Mouse (Mus musculus) myocyte (in vitro differentiated cells): Measurements from ENCODE around the gene Slc2a1. TPM values are rescaled to one million over a fixed set of nuclear protein-coding genes. Genes with fewer than 3 reads are reported as not detected.

Source experiments
- H3K27me3 ChIP-seq: one replicate; pipeline ENCODE4 v1.6.1; 2011; ENCODE audit not compliant: control insufficient read depth, insufficient read depth, insufficient read length
- H3K36me3 ChIP-seq: one replicate; pipeline ENCODE4 v1.6.1; 2011; ENCODE audit not compliant: control insufficient read depth, insufficient read depth
- H3K4me2 ChIP-seq: one replicate; pipeline ENCODE4 v1.6.1; 2011; ENCODE audit warnings: low read depth, control low read depth
- H3K4me3 ChIP-seq: one replicate; pipeline ENCODE4 v1.5.1; 2011; ENCODE audit warnings: mild to moderate bottlenecking, control low read depth, moderate library complexity
- H3K79me2 ChIP-seq: one replicate; pipeline ENCODE4 v1.6.1; 2011; ENCODE audit not compliant: control insufficient read depth, insufficient read depth
- H3ac ChIP-seq: one replicate; pipeline ENCODE4 v1.6.1; 2011; ENCODE audit not compliant: control insufficient read depth, insufficient read length
- CEBPB ChIP-seq: IDR thresholded peaks from 2 replicates; pipeline ENCODE4 v1.6.1; 2011; ENCODE audit warnings: mild to moderate bottlenecking, moderate library complexity; ENCODE audit not compliant: poor library complexity, insufficient read depth, severe bottlenecking
- E2F4 ChIP-seq: IDR thresholded peaks from one replicate; pipeline ENCODE4 v1.6.1; 2011; ENCODE audit warnings: mild to moderate bottlenecking, control low read depth, moderate library complexity; ENCODE audit not compliant: insufficient read depth
- MAX ChIP-seq: IDR thresholded peaks from one replicate; pipeline ENCODE4 v1.6.1; 2011; ENCODE audit warnings: low read depth, mild to moderate bottlenecking, control low read depth
- MYOD1 ChIP-seq, 3 experiments: IDR thresholded peaks; one replicate each; pipeline ENCODE4 v1.6.1; 2011; ENCODE audit warnings: control low read depth in 2 of 3, low read depth in 2 of 3, mild to moderate bottlenecking in 2 of 3, moderate library complexity in 1 of 3; ENCODE audit not compliant: insufficient read length in 2 of 3, control insufficient read depth in 1 of 3
- MYOG ChIP-seq, 3 experiments: IDR thresholded peaks; one replicate each; pipeline ENCODE4 v1.6.1; 2011; ENCODE audit warnings: control low read depth in 2 of 3, low read depth in 2 of 3, mild to moderate bottlenecking in 2 of 3; ENCODE audit not compliant: insufficient read length in 2 of 3, control insufficient read depth in 1 of 3, insufficient read depth in 1 of 3
- POLR2A ChIP-seq: IDR thresholded peaks from one replicate; pipeline ENCODE4 v1.6.1; 2011; ENCODE audit warnings: low read depth, mild to moderate bottlenecking, control low read depth, moderate library complexity; ENCODE audit not compliant: insufficient read length
- POLR2AphosphoS2 ChIP-seq: IDR thresholded peaks from one replicate; pipeline ENCODE4 v1.6.1; 2011; ENCODE audit warnings: low read depth, control low read depth; ENCODE audit not compliant: insufficient read length
- REST ChIP-seq: IDR thresholded peaks from one replicate; pipeline ENCODE4 v1.6.1; 2011; ENCODE audit warnings: mild to moderate bottlenecking, control low read depth, moderate library complexity; ENCODE audit not compliant: insufficient read depth, insufficient read length
- SRF ChIP-seq: IDR thresholded peaks from one replicate; pipeline ENCODE4 v1.6.1; 2011; ENCODE audit warnings: low read depth; ENCODE audit not compliant: control insufficient read depth, insufficient read length
- TCF12 ChIP-seq: IDR thresholded peaks from one replicate; pipeline ENCODE4 v1.6.1; 2011; ENCODE audit warnings: mild to moderate bottlenecking, control low read depth; ENCODE audit not compliant: poor library complexity, insufficient read depth, severe bottlenecking
- TCF3 ChIP-seq: IDR thresholded peaks from one replicate; pipeline ENCODE4 v1.6.1; 2011; ENCODE audit warnings: low read depth, control low read depth; ENCODE audit not compliant: insufficient read length
- USF1 ChIP-seq: IDR thresholded peaks from one replicate; pipeline ENCODE4 v1.6.1; 2011; ENCODE audit warnings: low read depth, mild to moderate bottlenecking, control low read depth, moderate library complexity
- polyA plus RNA-seq: library from polyadenylated mRNA; unstranded; fragments of >200 nt; fragmentation: generic; extraction: Trizol; gene quantifications from one replicate; pipeline ENCODE4 v1.2.1, GENCODE M21; 2012; ENCODE audit warnings: missing spikeins

Gene Slc2a1
- polyA plus RNA-seq, 1 experiment, result 55.8 TPM

DNA sequence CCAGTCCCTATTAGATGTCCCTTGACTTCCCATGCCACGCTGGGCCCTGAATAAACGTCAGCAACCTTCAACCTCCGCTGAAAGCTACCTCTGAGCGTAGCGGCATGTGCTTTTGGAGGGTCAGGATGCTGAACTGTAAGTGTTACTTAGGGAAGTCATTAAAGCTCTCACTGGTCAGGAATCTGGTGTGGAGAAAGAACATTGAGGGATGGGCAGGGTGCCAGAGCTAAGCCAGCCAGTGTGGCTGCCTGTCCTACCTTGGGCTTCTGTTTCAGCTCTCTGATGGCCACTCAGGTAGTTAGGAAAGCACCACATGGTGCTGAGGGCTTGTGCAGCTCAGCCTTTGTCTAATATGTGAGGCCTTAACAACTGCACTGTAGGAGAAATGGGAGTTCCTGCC is 2.9 kb downstream of the Slc2a1 start:
- Histone ChIP-seq H3K4me2 (peak overlapping the region; percentile 90), H3K27me3 (no peaks in the 10 kb centered on the region), H3ac (no peak overlapping the region), H3K4me3 (peak overlapping the region; percentile 79), H3K36me3 (peaks cover 4% of the 10 kb centered on the region), H3K79me2 (peaks cover 73% of the 10 kb centered on the region)
- TF ChIP-seq E2F4, result no peak
- TF ChIP-seq MYOG (IDR thresholded peaks at IDR 0.05; ENCODE audit: control insufficient read depth in 1 of 3, insufficient read depth in 1 of 3, insufficient read length in 2 of 3, low read depth in 2 of 3), result no peak

DNA sequence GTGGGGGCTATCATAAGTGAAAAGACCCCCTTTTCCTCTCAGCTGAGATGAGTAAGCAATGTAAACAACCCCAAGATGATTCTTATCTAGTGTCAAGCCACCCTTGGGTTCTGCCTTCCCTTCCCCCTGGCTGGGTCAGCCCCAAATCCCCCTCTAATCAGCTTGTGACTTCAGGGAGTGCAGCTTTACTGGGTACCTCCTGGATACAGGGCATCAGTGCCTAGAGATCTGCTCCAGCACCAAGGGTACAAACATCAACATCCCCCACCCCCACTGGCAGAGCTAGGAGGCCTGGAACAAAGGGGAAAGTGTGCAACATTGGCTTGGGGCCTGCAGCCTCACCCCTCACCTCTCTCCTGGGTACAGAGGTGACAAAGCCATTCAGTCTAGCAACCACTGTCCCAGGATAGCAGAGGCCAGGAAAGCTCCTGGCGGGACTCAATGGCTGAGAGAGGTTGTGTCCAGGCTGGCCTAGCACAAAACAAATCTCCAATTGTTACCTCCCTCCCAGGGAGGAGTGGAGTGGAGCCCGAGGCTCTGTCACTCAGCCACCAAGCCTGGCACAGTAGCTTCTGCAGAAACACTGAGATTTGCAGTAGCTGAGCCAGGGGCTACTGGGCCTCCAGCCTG is 3.9 kb downstream of the Slc2a1 start:
- Histone ChIP-seq H3ac (no peak overlapping the region), H3K4me3 (no peak overlapping the region), H3K4me2 (peak overlapping the region; percentile 90), H3K79me2 (peaks cover 83% of the 10 kb centered on the region), H3K36me3 (peaks cover 4% of the 10 kb centered on the region), H3K27me3 (no peaks in the 10 kb centered on the region)
- no peak for TF ChIP-seq SRF
- no peak for TF ChIP-seq MYOD1 (IDR thresholded peaks at IDR 0.05; ENCODE audit: control insufficient read depth in 1 of 3, insufficient read length in 2 of 3, low read depth in 2 of 3)
- TF ChIP-seq POLR2AphosphoS2, result no peak
- TF ChIP-seq MAX, result no peak
- TF ChIP-seq E2F4, result no peak
- no peak for TF ChIP-seq TCF3
- TF ChIP-seq CEBPB, result no peak
- no peak for TF ChIP-seq TCF12
- TF ChIP-seq REST, result no peak
- no peak for TF ChIP-seq POLR2A
- TF ChIP-seq USF1, result no peak
- no peak for TF ChIP-seq MYOG (IDR thresholded peaks at IDR 0.05; ENCODE audit: control insufficient read depth in 1 of 3, insufficient read depth in 1 of 3, insufficient read length in 2 of 3, low read depth in 2 of 3)

- Histone ChIP-seq H3K4me2 (peak overlapping the region; percentile 8), H3ac (no peak overlapping the region), H3K4me3 (no peak overlapping the region), H3K79me2 (peaks cover 100% of the 10 kb centered on the region), H3K36me3 (peaks cover 4% of the 10 kb centered on the region), H3K27me3 (no peaks in the 10 kb centered on the region)
- TF ChIP-seq USF1 (no peak), MAX (no peak), E2F4 (no peak), SRF (no peak), MYOG (IDR thresholded peaks at IDR 0.05; ENCODE audit: control insufficient read depth in 1 of 3, insufficient read depth in 1 of 3, insufficient read length in 2 of 3, low read depth in 2 of 3) (no peak), TCF3 (no peak), REST (no peak), POLR2AphosphoS2 (no peak), CEBPB (no peak), MYOD1 (IDR thresholded peaks at IDR 0.05; ENCODE audit: control insufficient read depth in 1 of 3, insufficient read length in 2 of 3, low read depth in 2 of 3) (no peak)
Measured at GRCm38 (mm10) chr4:119115611-119116070, 7.1 kb downstream of the Slc2a1 start.

- no peak overlapping the region for H3ac ChIP-seq
- H3K4me3 ChIP-seq, result no peak overlapping the region
- TF ChIP-seq USF1 (no peak), MYOG (IDR thresholded peaks at IDR 0.05; ENCODE audit: control insufficient read depth in 1 of 3, insufficient read depth in 1 of 3, insufficient read length in 2 of 3, low read depth in 2 of 3) (no peak), POLR2AphosphoS2 (no peak), REST (no peak)
- peaks cover 4% of the 10 kb centered on the region for H3K36me3 ChIP-seq
- peaks cover 93% of the 10 kb centered on the region for H3K79me2 ChIP-seq
- H3K27me3 ChIP-seq, result no peaks in the 10 kb centered on the region
- H3K4me2 ChIP-seq, result no peak overlapping the region
Measured at GRCm38 (mm10) chr4:119116336-119116735, 7.8 kb downstream of the Slc2a1 start.

DNA sequence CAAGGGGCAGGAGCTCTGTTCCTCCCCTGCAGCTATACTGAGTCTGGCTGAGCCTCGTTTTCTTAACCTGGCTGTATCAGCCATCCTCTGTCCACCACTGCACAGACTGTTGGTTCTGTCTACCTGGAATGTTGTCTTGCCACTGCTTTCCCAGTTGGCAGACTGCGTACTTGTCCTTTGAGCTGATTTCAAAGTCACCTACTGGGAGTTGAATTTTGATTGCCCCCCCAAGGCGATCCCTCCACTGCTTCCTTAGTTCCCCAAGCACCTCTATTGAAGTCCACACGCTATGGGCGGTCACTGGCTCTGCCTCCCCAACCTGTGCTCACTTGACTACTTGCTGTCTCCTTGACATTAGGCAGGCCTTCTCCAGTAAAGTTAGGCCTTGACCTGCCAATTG is 9.1 kb downstream of the Slc2a1 start:
- no peak overlapping the region for H3ac ChIP-seq
- H3K79me2 ChIP-seq, result peaks cover 91% of the 10 kb centered on the region
- no peak overlapping the region for H3K4me2 ChIP-seq
- peaks cover 9% of the 10 kb centered on the region for H3K36me3 ChIP-seq
- TF ChIP-seq SRF (no peak), USF1 (no peak), TCF12 (no peak), E2F4 (no peak), MAX (no peak), CEBPB (no peak), POLR2AphosphoS2 (no peak), TCF3 (no peak), POLR2A (no peak), REST (no peak), MYOD1 (IDR thresholded peaks at IDR 0.05; ENCODE audit: control insufficient read depth in 1 of 3, insufficient read length in 2 of 3, low read depth in 2 of 3) (no peak), MYOG (IDR thresholded peaks at IDR 0.05; ENCODE audit: control insufficient read depth in 1 of 3, insufficient read depth in 1 of 3, insufficient read length in 2 of 3, low read depth in 2 of 3) (no peak)
- no peaks in the 10 kb centered on the region for H3K27me3 ChIP-seq
- no peak overlapping the region for H3K4me3 ChIP-seq
